ENCODE assay signal across 10 mouse cellular contexts in genomic region chr7:135376932-135377331, GRCm38 (mm10). TPM values are rescaled to one million over a fixed set of nuclear protein-coding genes. Genes with fewer than 3 reads are reported as not detected.
DNase-seq lines count a peak whose midpoint lies in the region; ATAC-seq and TF ChIP-seq lines count a peak whose summit lies in the region.
"Had no signal": no experiment of that assay in that cellular context is flagged by ENCODE, and none has a peak within 500 bp of the region (broad histone marks: within the 10 kb centered on the region; RNA-seq: fewer than 3 reads in every experiment).

No protein-coding gene starts in this region.

- H3K27me3 ChIP-seq in kidney, embryonic 16.5 days (ENCODE audit: insufficient read depth, low read length), result no peaks in the 10 kb centered on the region
- no peaks in the 10 kb centered on the region for H3K27me3 ChIP-seq in small intestine, adult 2 months (ENCODE audit: control insufficient read depth, insufficient read depth, low read length)
- H3K27me3 ChIP-seq: lung, embryonic 15.5 days had no signal

- no peaks in the 10 kb centered on the region for H3K9me3 ChIP-seq in kidney, embryonic 16.5 days (ENCODE audit: low read length)
- H3K9me3 ChIP-seq: lung, embryonic 15.5 days had no signal

- DNase-seq in adrenal gland, adult (ENCODE audit: inconsistent age in 2 of 2, low spot score in 1 of 2), result peak; percentile 11 to 64
- no peak for DNase-seq in adrenal gland, postnatal 25 days
- peak; percentile 27 to 31 for DNase-seq in kidney, postnatal 4 days
- DNase-seq in right cerebral cortex, postnatal 14 days, result no peak
- DNase-seq in right cerebral cortex, postnatal 36 days (ENCODE audit: low spot score in 2 of 2), result no peak

- no peak overlapping the region for H3K4me3 ChIP-seq in kidney, embryonic 16.5 days (ENCODE audit: low read length)
- H3K4me3 ChIP-seq in small intestine, adult 2 months (ENCODE audit: low read depth, low read length), result no peak overlapping the region
- H3K4me3 ChIP-seq: lung, embryonic 15.5 days had no signal

- no peaks in the 10 kb centered on the region for H3K36me3 ChIP-seq in kidney, embryonic 16.5 days (ENCODE audit: insufficient read depth, low read length)
- no peaks in the 10 kb centered on the region for H3K36me3 ChIP-seq in small intestine, adult 2 months (ENCODE audit: control insufficient read depth, insufficient read depth, low read length)
- H3K36me3 ChIP-seq: lung, embryonic 15.5 days had no signal

- no peak overlapping the region for H3K4me2 ChIP-seq in kidney, embryonic 16.5 days (replicated peaks; ENCODE audit: low read depth, low read length)
- H3K4me2 ChIP-seq: lung, embryonic 15.5 days had no signal

- TF ChIP-seq CTCF in small intestine, adult 2 months (IDR thresholded peaks at IDR 0.05; ENCODE audit: extremely low read depth, insufficient read length, insufficient replicate concordance, low read depth, low read length), result peak; percentile 59; the same call in 1 of the 2 replicates

- 68% methylated on average over 5 of the region's 5 CpGs for WGBS in kidney, embryonic 16.5 days
- 65% methylated on average over 5 of the region's 5 CpGs for WGBS in small intestine, adult 2 months

- ATAC-seq in kidney, embryonic 16.5 days (ENCODE audit: low FRiP score, low TSS enrichment), result no peak
- peak; percentile 81 for ATAC-seq in common myeloid progenitor, adult 5-6 weeks (replicated peaks; ENCODE audit: low read depth, poor library complexity, severe bottlenecking)

- H3K9ac ChIP-seq in kidney, embryonic 16.5 days (replicated peaks; ENCODE audit: low read length), result no peak overlapping the region
- H3K9ac ChIP-seq: lung, embryonic 15.5 days had no signal

- no peak overlapping the region for H3K27ac ChIP-seq in kidney, embryonic 16.5 days (ENCODE audit: low read length)
- no peak overlapping the region for H3K27ac ChIP-seq in small intestine, adult 2 months (ENCODE audit: insufficient read depth, low read depth, low read length)
- H3K27ac ChIP-seq: lung, embryonic 15.5 days had no signal

- no peak for TF ChIP-seq POLR2A in small intestine, adult 2 months (IDR thresholded peaks at IDR 0.05; ENCODE audit: low read depth, low read length)

- H3K4me1 ChIP-seq in kidney, embryonic 16.5 days (ENCODE audit: insufficient read depth, low read length), result no peaks in the 10 kb centered on the region
- H3K4me1 ChIP-seq in small intestine, adult 2 months (ENCODE audit: control insufficient read depth, insufficient read depth, insufficient read length, low read length), result no peaks in the 10 kb centered on the region
- H3K4me1 ChIP-seq: lung, embryonic 15.5 days had no signal

RNA-seq across cellular contexts. Expression of gene Foxi2, which starts 33.2 kb away (rescaled TPM):
- total RNA-seq in adrenal gland, postnatal 25 days (2021), result not detected in 2 replicates
- not detected in 2 replicates for polyA plus RNA-seq in kidney, embryonic 16.5 days (2015; fragmentation: Nextera tagmentation; extraction: Ambion mirVana)
- total RNA-seq in common myeloid progenitor, adult 5-6 weeks (2017), result not detected in 2 replicates
- polyA plus RNA-seq in small intestine, adult 2 months (2012; rRNA removed), result not detected in 2 replicates
- total RNA-seq: heart, postnatal 25 days had no signal
- polyA plus RNA-seq: lung, embryonic 15.5 days had no signal

Comparison
In these comparisons a context has a peak if more than half of its experiments do, and no peak if none do; other contexts are left out.
1. DNase-seq: peak in adrenal gland, adult (2 of 2) and kidney, postnatal 4 days (2 of 2); none in adrenal gland, postnatal 25 days (single experiment), right cerebral cortex, postnatal 14 days (single experiment) and right cerebral cortex, postnatal 36 days (0 of 2).